Mouse (Mus musculus) spleen, adult 18-20 months (tissue): ENCODE data around the gene Cd209c.

ENCODE experiments used
- DNase-seq, 2 experiments: peaks; one replicate each; pipeline ENCODE4 v3.0.0; 2022; ENCODE audit warnings: mixed read lengths in 2 of 2

Cd209c gene

GRCm38 (mm10) chr8:3954646-3955045 is at the start of gene Cd209c:
Cd209c (minus strand) TSS chr8:3954746.
- DNase-seq: no peak

GRCm38 (mm10) chr8:3994219-3994618 is 39.7 kb upstream of the Cd209c start:
- no peak for DNase-seq

- DNase-seq: peak in 1 of 2 experiments; percentile 11
These were observed 1.5 kb upstream of the Cd209c start for GRCm38 (mm10) chr8:3956037-3956436.

GRCm38 (mm10) chr8:3940023-3940422 is 14.5 kb downstream of the Cd209c start:
- no peak for DNase-seq

GRCm38 (mm10) chr8:3926744-3927143 is 27.8 kb downstream of the Cd209c start, which contains the start of gene Cd209b:
Cd209b (minus strand) TSS chr8:3926844.
- DNase-seq: no peak
